Mouse (Mus musculus): ENCODE results near the gene Ezr. TPM values are rescaled to one million over a fixed set of nuclear protein-coding genes. Genes with fewer than 3 reads are reported as not detected.

The Ezr gene
- polyA plus RNA-seq (2017; shearing (Covaris generic)): 404 TPM

DNA sequence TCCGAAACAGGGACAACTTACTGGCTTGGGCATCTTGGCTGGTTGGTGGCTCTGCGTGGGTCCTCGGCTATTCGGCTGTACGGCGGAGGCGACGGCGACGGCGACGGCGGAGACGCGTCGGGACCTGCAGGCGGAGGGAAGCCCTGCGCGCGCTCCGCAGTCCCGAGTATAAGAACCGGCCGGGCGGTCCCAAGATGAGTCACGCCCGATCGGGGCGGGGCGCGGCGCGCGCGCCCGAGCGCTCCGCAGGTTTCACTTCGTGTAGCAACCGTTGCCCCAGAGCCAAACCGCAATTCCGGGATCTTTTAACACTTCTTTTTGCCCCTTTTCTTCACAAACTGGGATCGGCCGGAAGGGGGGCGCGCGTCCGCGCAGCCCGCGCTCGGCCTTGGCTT lies at the start of gene Ezr:
TSS of gene Ezr (minus strand) at position 174 of the 395 bp plus-strand sequence.

Other genes starting within 250 kb of the Ezr start
- gene Dynlt1c, start 181.1 kb downstream of the Ezr start, polyA plus RNA-seq (2017; shearing (Covaris generic)): 50.6 TPM
- 76.0 TPM for gene Dynlt1f, start 126.9 kb downstream of the Ezr start, polyA plus RNA-seq (2017; shearing (Covaris generic))
- gene Sytl3, start 123.7 kb downstream of the Ezr start, polyA plus RNA-seq (2017; shearing (Covaris generic)): 3.9 TPM
- gene Rsph3b, start 165.9 kb upstream of the Ezr start, polyA plus RNA-seq (2017; shearing (Covaris generic)): 28.9 TPM
- gene Tagap1, start 178.4 kb upstream of the Ezr start, polyA plus RNA-seq (2017; shearing (Covaris generic)): 11.3 TPM
- gene Rnaset2b, start 187.8 kb upstream of the Ezr start, polyA plus RNA-seq (2017; shearing (Covaris generic)): 387 TPM
- gene Gm49721, start 196.1 kb upstream of the Ezr start, polyA plus RNA-seq (2017; shearing (Covaris generic)): 0.52 TPM
- gene Gm1604a, start 242.8 kb upstream of the Ezr start, polyA plus RNA-seq (2017; shearing (Covaris generic)): not detected

Data from CD4-positive, CD25-positive, alpha-beta regulatory T cell, adult 9 weeks (primary cell).